Mouse (Mus musculus): ENCODE data around the gene Xndc1. TPM values are rescaled to one million over a fixed set of nuclear protein-coding genes. Genes with fewer than 3 reads are reported as not detected.
"Not testable (repeated sequence)": the region's sequence is repeated elsewhere in the genome, so short reads cannot be mapped to it uniquely, and the experiment has no call there.

The Xndc1 gene
- polyA plus RNA-seq, 1 experiment = not detected

DNA sequence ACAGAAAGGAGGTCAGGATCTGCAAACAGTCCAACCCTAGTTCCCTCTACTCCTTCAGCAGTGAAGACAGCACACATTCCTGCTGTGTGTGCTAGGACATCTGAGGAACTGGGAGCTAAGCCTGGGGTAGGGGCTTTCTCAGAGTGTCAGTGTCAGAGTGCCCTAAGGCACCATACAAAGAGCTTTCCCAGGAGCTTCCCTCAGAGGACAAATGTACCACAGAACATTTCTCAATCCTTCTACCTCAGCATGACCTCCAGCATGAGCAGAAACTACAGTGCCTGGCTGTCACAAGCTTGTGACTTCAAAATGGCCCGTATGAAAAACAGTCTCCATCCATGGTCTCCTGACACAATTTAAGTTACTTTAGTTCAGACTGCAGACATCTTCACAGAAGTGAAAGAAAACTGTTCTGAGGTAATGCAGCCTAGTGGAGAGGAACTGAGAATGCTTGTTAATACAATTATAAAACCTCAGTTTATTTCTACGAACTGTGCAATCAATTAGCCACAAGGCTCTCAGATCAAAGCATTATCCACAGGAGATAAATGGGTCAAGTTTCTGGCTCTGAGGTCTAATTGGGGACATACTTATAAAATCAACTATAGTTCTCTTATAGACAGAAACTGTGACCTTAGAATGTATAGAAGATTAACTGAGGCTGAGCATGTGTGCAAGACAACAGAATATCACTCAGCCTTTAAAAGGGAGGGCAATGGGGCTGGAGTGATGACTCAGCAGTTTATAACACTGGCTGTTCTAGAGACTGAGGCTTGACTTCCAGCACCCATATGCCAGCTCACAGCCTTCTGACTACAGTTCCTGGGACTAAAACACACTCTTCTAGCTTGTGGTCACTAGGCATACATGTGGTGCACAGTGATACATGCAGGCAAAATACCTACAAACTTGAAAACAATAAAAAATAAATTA lies 39.9 kb upstream of the Xndc1 start:
- Histone ChIP-seq H3K4me1 (ENCODE audit: control insufficient read depth, insufficient read depth, low read length) (no peaks in the 10 kb centered on the region), H3K27ac (ENCODE audit: insufficient read depth, low read depth, low read length) (no peak overlapping the region), H3K4me3 (ENCODE audit: insufficient read depth, low read depth, low read length) (no peak overlapping the region)
- WGBS = 62% methylated on average over 2 of the region's 2 CpGs
- TF ChIP-seq POLR2A (IDR thresholded peaks at IDR 0.05; ENCODE audit: insufficient read depth, low read depth, low read length) (no peak), CTCF (IDR thresholded peaks at IDR 0.05; ENCODE audit: insufficient read depth, low read depth, low read length) (no peak)

DNA sequence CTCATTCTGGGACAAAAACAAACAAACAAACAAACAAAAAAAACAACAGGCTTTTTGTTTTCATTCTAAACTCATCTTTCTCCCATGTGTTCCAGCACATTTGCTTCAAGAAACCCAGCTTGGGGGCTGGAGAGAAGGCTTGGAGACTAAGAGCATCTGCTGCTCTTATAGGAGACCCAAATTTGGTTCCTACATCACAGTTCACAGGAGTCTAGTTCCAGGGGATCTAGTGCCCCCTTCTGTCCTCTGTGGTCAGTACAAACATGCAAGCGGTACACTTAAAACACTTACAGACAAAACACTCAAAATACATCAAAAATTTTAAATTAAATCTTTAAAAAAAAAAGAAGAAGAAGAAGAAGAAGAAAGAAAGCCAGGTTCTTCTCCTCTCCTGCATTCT lies 30.4 kb upstream of the Xndc1 start:
- TF ChIP-seq POLR2A (IDR thresholded peaks at IDR 0.05; ENCODE audit: insufficient read depth, low read depth, low read length) (no peak), CTCF (IDR thresholded peaks at IDR 0.05; ENCODE audit: insufficient read depth, low read depth, low read length) (no peak)
- H3K27ac ChIP-seq (ENCODE audit: insufficient read depth, low read depth, low read length) = no peak overlapping the region
- 94% methylated on average over 1 of the region's 1 CpGs for WGBS

GRCm38 (mm10) chr7:102035534-102035933 lies 29.8 kb upstream of the Xndc1 start:
- TF ChIP-seq POLR2A (IDR thresholded peaks at IDR 0.05; ENCODE audit: insufficient read depth, low read depth, low read length) (no peak), CTCF (IDR thresholded peaks at IDR 0.05; ENCODE audit: insufficient read depth, low read depth, low read length) (no peak)
- H3K4me3 ChIP-seq (ENCODE audit: insufficient read depth, low read depth, low read length) = no peak overlapping the region
- H3K27ac ChIP-seq (ENCODE audit: insufficient read depth, low read depth, low read length) = no peak overlapping the region
- peaks cover 3% of the 10 kb centered on the region; the same call in 1 of the 2 replicates for H3K4me1 ChIP-seq (ENCODE audit: control insufficient read depth, insufficient read depth, low read length)
- 86% methylated on average over 2 of the region's 2 CpGs for WGBS

More for the DNA sequence above, 30.4 kb upstream of the Xndc1 start:
- Histone ChIP-seq H3K4me1 (ENCODE audit: control insufficient read depth, insufficient read depth, low read length) (peaks cover 3% of the 10 kb centered on the region; the same call in 1 of the 2 replicates), H3K4me3 (ENCODE audit: insufficient read depth, low read depth, low read length) (no peak overlapping the region)

DNA sequence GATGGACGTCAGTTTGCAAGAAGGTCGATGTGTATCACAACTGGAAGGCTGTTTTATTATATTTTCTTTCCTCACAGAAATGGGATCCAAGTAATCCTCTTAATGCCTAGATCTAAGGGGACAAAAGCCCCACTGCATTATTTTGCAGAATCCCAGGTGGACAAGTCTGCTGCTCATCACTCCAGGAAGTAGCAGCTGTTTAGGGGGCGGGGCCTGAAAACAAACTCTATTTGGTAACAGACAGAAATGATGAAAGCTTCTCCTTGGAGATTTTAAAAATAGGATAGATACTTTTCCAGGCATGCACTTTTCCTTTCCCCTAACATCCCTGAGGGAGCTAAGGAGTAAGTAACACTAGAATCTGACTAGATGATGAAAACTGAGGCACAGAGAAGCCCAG lies 28.0 kb upstream of the Xndc1 start:
- Histone ChIP-seq H3K27ac (ENCODE audit: insufficient read depth, low read depth, low read length) (no peak overlapping the region), H3K4me3 (ENCODE audit: insufficient read depth, low read depth, low read length) (no peak overlapping the region), H3K4me1 (ENCODE audit: control insufficient read depth, insufficient read depth, low read length) (peaks cover 3% of the 10 kb centered on the region; the same call in 1 of the 2 replicates)
- TF ChIP-seq CTCF (IDR thresholded peaks at IDR 0.05; ENCODE audit: insufficient read depth, low read depth, low read length) (no peak), POLR2A (IDR thresholded peaks at IDR 0.05; ENCODE audit: insufficient read depth, low read depth, low read length) (no peak)
- 95% methylated on average over 3 of the region's 3 CpGs for WGBS

DNA sequence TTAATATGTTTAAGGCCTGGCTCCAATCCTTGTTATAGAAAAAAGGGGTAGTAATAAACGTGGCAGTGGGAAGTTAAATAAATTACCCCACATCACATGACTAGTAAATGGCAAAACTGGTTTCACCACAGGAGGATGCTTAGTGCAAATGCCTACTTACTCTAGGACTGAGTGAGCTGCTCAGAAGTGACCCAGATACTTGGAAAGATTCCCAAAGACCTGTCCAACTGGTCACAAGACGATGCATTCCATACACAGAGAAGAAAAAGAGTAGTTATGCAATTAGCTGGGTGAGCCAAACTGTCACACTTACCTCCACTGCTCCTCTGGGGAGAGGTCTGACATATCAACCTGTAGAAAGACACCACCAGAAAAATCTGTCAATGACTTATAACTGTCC lies 23.0 kb upstream of the Xndc1 start:
- no peak overlapping the region for H3K4me3 ChIP-seq (ENCODE audit: insufficient read depth, low read depth, low read length)
- no peak overlapping the region for H3K27ac ChIP-seq (ENCODE audit: insufficient read depth, low read depth, low read length)
- TF ChIP-seq CTCF (IDR thresholded peaks at IDR 0.05; ENCODE audit: insufficient read depth, low read depth, low read length) (no peak), POLR2A (IDR thresholded peaks at IDR 0.05; ENCODE audit: insufficient read depth, low read depth, low read length) (no peak)
- H3K4me1 ChIP-seq (ENCODE audit: control insufficient read depth, insufficient read depth, low read length) = peaks cover 3% of the 10 kb centered on the region; the same call in 1 of the 2 replicates
- WGBS = 59% methylated on average over 2 of the region's 2 CpGs

DNA sequence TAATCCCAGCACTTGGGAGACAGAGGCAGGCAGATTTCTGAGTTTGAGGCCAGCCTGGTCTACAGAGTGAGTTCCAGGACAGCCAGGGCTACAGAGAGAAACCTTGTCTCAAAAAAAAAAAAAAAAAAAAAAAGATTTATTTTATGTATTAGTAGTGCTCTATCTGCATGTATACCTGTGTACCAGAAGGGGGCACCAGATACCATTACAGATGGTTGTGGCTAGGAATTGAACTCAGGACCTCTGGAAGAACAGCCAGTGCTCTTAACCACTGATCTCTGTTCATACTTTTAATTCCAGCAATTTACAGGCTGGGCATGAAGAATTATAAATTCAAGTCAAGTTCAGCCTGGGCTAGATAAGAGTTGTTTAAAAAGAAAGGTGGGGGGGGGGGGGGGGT lies 16.8 kb upstream of the Xndc1 start:
- H3K4me3 ChIP-seq (ENCODE audit: insufficient read depth, low read depth, low read length); H3K27ac ChIP-seq (ENCODE audit: insufficient read depth, low read depth, low read length); H3K4me1 ChIP-seq (ENCODE audit: control insufficient read depth, insufficient read depth, low read length): not testable (repeated sequence)

DNA sequence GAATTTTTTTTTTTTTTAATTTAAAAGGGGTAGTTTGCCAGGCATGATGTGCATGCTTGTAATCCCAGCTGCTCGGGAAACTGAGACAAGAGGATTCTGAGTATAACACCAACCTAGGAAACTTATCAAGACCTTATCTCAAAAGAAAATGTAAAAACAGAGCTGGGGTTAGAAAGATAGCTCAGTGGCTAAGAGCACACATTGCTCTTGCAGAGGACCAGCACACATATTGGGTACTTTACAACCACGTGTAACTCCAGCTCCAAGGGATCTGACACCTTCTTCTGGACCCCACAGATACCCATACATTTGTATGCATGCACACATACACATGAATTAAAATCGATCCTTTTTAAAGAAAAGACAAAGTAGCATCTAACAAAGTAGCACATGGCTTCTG lies 4.0 kb upstream of the Xndc1 start:
- Histone ChIP-seq H3K4me3 (ENCODE audit: insufficient read depth, low read depth, low read length) (no peak overlapping the region), H3K27ac (ENCODE audit: insufficient read depth, low read depth, low read length) (no peak overlapping the region), H3K4me1 (ENCODE audit: control insufficient read depth, insufficient read depth, low read length) (peaks cover 4% of the 10 kb centered on the region; the same call in 1 of the 2 replicates)
- 84% methylated on average over 3 of the region's 3 CpGs for WGBS
- no peak for TF ChIP-seq CTCF (IDR thresholded peaks at IDR 0.05; ENCODE audit: insufficient read depth, low read depth, low read length)
- no peak for TF ChIP-seq POLR2A (IDR thresholded peaks at IDR 0.05; ENCODE audit: insufficient read depth, low read depth, low read length)

DNA sequence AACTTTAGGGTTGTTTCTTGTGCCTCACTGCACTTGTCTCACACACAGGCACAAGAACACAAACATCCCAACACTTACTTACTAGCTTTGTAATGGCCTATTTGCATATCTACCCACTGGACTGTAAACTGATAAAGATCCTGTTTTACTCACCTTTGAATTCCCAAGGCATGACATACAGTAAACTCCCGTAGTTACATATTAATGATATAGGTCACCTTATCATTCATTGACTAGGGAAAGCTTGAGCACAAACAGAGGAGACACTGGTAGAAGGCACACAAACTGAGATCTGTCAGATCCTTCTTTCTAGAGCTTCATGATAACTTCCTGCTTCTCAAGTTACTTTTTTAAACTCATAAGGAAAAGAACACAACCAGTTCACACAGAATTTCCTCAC lies 3.1 kb upstream of the Xndc1 start:
- Histone ChIP-seq H3K4me3 (ENCODE audit: insufficient read depth, low read depth, low read length) (no peak overlapping the region), H3K4me1 (ENCODE audit: control insufficient read depth, insufficient read depth, low read length) (peaks cover 7% of the 10 kb centered on the region; the same call in 1 of the 2 replicates), H3K27ac (ENCODE audit: insufficient read depth, low read depth, low read length) (no peak overlapping the region)
- 65% methylated on average over 1 of the region's 1 CpGs for WGBS
- no peak for TF ChIP-seq CTCF (IDR thresholded peaks at IDR 0.05; ENCODE audit: insufficient read depth, low read depth, low read length)
- no peak for TF ChIP-seq POLR2A (IDR thresholded peaks at IDR 0.05; ENCODE audit: insufficient read depth, low read depth, low read length)

- Histone ChIP-seq H3K4me1 (ENCODE audit: control insufficient read depth, insufficient read depth, low read length) (peaks cover 7% of the 10 kb centered on the region; the same call in 1 of the 2 replicates), H3K4me3 (ENCODE audit: insufficient read depth, low read depth, low read length) (no peak overlapping the region), H3K27ac (ENCODE audit: insufficient read depth, low read depth, low read length) (no peak overlapping the region)
- TF ChIP-seq POLR2A (IDR thresholded peaks at IDR 0.05; ENCODE audit: insufficient read depth, low read depth, low read length) = no peak
- 89% methylated on average over 9 of the region's 9 CpGs for WGBS
Measured at GRCm38 (mm10) chr7:102063891-102064290, 1.4 kb upstream of the Xndc1 start.
